Mouse (Mus musculus) cerebellum, adult 9-11 months (tissue): Measurements from ENCODE around the gene Nob1.

Source experiments
- DNase-seq: peaks from one replicate; pipeline ENCODE4 v3.0.0; 2022

The Nob1 gene

GRCm38 (mm10) chr8:107385063-107385462, 39.8 kb downstream of the Nob1 start:
- no peak for DNase-seq

- no peak for DNase-seq
Observed at GRCm38 (mm10) chr8:107384651-107385050, 40.2 kb downstream of the Nob1 start.

- no peak for DNase-seq
Observed at GRCm38 (mm10) chr8:107382898-107383297, 42.0 kb downstream of the Nob1 start.

- DNase-seq = no peak
Observed at GRCm38 (mm10) chr8:107381666-107382065, 43.2 kb downstream of the Nob1 start.

GRCm38 (mm10) chr8:107380734-107381133, 44.1 kb downstream of the Nob1 start:
- no peak for DNase-seq

GRCm38 (mm10) chr8:107377346-107377745, 47.5 kb downstream of the Nob1 start:
- DNase-seq = no peak

GRCm38 (mm10) chr8:107370311-107370710, 54.5 kb downstream of the Nob1 start:
- DNase-seq = no peak
